Mouse (Mus musculus) limb, embryonic 14.5 days (tissue): Measurements from ENCODE around the gene Kif1b. TPM values are rescaled to one million over a fixed set of nuclear protein-coding genes. Genes with fewer than 3 reads are reported as not detected.

Experiments used
- ATAC-seq: fragments of 200-750 bp; cut with Nextera tagmentation; 2 replicates; pipeline ENCODE4 v1.8.0; 2017; ENCODE audit warnings: low read depth, moderate number of reproducible peaks, moderate TSS enrichment; ENCODE audit not compliant: low FRiP score
- DNase-seq: peaks from one replicate; pipeline ENCODE4 v3.0.0-alpha.2; 2015; ENCODE audit warnings: low spot score
- H3K27ac ChIP-seq: fragments of 300-500 bp; sonication (generic); replicated peaks from 2 replicates; pipeline ENCODE4 v1.5.1; 2014; ENCODE audit warnings: low read depth, mild to moderate bottlenecking, low read length, moderate library complexity, mixed read lengths
- H3K27me3 ChIP-seq: fragments of 300-500 bp; sonication (generic); 2 replicates; pipeline ENCODE4 v1.6.1; 2014; ENCODE audit warnings: low read length, mixed read lengths; ENCODE audit not compliant: control insufficient read depth, insufficient read depth
- H3K36me3 ChIP-seq: fragments of 300-500 bp; sonication (generic); 2 replicates; pipeline ENCODE4 v1.6.1; 2014; ENCODE audit warnings: mild to moderate bottlenecking, low read length, moderate library complexity, mixed read lengths; ENCODE audit not compliant: control insufficient read depth, insufficient read depth
- H3K4me1 ChIP-seq: fragments of 300-500 bp; sonication (generic); 2 replicates; pipeline ENCODE4 v1.6.1; 2014; ENCODE audit warnings: antibody characterized with exemption, low read length, mixed read lengths; ENCODE audit not compliant: control insufficient read depth, insufficient read depth
- H3K4me2 ChIP-seq: fragments of 300-500 bp; sonication (generic); replicated peaks from 2 replicates; pipeline ENCODE4 v1.6.1; 2014; ENCODE audit warnings: low read depth, mild to moderate bottlenecking, low read length, moderate library complexity; ENCODE audit not compliant: severe bottlenecking
- H3K4me3 ChIP-seq: fragments of 300-500 bp; sonication (generic); replicated peaks from 2 replicates; pipeline ENCODE4 v1.5.1; 2014; ENCODE audit warnings: low read length
- H3K9ac ChIP-seq: fragments of 300-500 bp; sonication (generic); 2 replicates; pipeline ENCODE4 v1.6.1; 2014; ENCODE audit warnings: mild to moderate bottlenecking, low read depth, low read length, moderate library complexity; ENCODE audit not compliant: severe bottlenecking
- H3K9me3 ChIP-seq: fragments of 300-500 bp; sonication (generic); 2 replicates; pipeline ENCODE4 v1.6.1; 2016; ENCODE audit warnings: low read length; ENCODE audit not compliant: control insufficient read depth
- POLR2A ChIP-seq: fragments of 200-500 bp; IDR thresholded peaks from 2 replicates; pipeline ENCODE4 v1.8.0; 2012; ENCODE audit warnings: inconsistent platforms, mild to moderate bottlenecking, moderate library complexity, borderline replicate concordance; ENCODE audit not compliant: insufficient read depth, insufficient read length; ENCODE audit errors: extremely low read depth
- WGBS: fragments of 180-500 bp; shearing (Covaris S2); extraction: QIAGEN DNeasy Blood & Tissue Kit; methylation state at CpG from one replicate; pipeline ENCODE4 v1.1.7; 2014; 5-methylcytosine and 5-hydroxymethylcytosine counted together
- polyA plus RNA-seq, 2 experiments: library from polyadenylated mRNA; depleted of rRNA in 1 of 2; stranded (reverse) in 1 of 2; unstranded in 1 of 2; fragments of >200 nt; fragmentation: Nextera tagmentation in 1 of 2; extraction: Ambion mirVana in 1 of 2; gene quantifications; 2 replicates each; pipeline versions ENCODE4 v1.2.1 to v1.2.3; 2012 to 2014

Kif1b gene
- polyA plus RNA-seq, 2 experiments: 35.0 to 50.3 TPM

DNA sequence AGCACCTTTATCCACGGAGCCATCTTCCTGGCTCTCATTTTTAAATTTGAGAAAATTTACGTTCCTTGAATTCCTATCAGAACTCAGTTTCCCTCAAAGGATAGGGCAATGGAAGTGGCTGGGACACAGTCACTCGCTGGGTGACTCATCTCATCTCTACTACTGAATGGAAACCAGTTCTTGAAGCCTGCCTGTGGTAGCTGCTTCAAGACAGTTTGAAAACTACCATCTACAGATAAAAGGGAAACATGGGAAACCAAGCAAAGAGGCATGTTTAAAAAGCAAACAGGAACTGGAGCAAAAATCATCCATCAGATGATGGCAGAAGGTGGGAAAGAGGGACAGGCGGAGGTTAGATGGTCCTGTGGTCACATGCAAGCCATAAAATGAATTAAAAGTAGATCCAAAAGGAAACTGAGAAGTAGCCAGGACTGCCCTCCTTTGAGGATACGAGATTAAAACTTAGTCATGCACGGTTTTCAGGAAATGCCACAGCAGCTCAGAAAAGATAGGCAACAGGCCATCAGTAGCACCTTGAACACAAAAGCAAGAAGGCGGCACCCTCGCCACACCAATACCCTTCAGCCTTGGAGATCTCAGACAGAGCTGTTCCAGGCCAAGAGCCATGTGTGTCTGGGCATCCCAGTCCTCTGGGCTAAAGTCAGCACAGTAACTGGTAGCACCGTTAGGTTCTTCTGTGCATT lies 48.0 kb downstream of the Kif1b start:
- Histone ChIP-seq H3K4me3 (no peak overlapping the region), H3K4me2 (no peak overlapping the region)
- WGBS: 93% methylated on average over 9 of the region's 9 CpGs

DNA sequence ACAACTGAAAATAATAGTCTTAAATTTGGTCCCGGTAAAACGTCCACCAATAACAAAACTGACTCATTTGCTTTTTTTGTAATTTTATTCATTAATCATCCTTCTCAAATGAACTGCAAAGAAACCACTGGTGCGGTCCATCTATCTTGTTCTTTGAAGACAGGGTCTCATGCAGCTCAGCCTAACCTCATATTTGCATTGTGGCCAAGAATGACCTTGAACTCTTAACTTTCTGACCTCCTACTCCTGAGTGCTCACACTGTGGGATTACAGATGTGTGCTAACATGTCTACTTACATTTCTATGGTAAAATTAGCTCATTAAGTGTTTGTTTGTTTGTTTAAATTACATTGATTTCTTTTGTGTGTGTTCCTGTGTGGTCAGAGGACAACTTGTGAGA lies 48.6 kb downstream of the Kif1b start:
- no peak overlapping the region for H3K4me3 ChIP-seq
- 87% methylated on average over 3 of the region's 3 CpGs for WGBS
- TF ChIP-seq POLR2A: no peak
- no peak overlapping the region for H3K27ac ChIP-seq
- peaks cover 61% of the 10 kb centered on the region for H3K36me3 ChIP-seq
- no peak for ATAC-seq
- H3K9me3 ChIP-seq: no peaks in the 10 kb centered on the region
- no peaks in the 10 kb centered on the region for H3K27me3 ChIP-seq
- H3K4me2 ChIP-seq: no peak overlapping the region
- H3K4me1 ChIP-seq: no peaks in the 10 kb centered on the region
- no peak overlapping the region for H3K9ac ChIP-seq
- no peak for DNase-seq

More for the DNA sequence above, 48.0 kb downstream of the Kif1b start:
- H3K36me3 ChIP-seq: peaks cover 55% of the 10 kb centered on the region
- no peaks in the 10 kb centered on the region for H3K9me3 ChIP-seq
- DNase-seq (no peak), ATAC-seq (no peak)
- no peaks in the 10 kb centered on the region for H3K4me1 ChIP-seq
- no peak overlapping the region for H3K27ac ChIP-seq
- no peak overlapping the region for H3K9ac ChIP-seq
- TF ChIP-seq POLR2A: no peak
- no peaks in the 10 kb centered on the region for H3K27me3 ChIP-seq

DNA sequence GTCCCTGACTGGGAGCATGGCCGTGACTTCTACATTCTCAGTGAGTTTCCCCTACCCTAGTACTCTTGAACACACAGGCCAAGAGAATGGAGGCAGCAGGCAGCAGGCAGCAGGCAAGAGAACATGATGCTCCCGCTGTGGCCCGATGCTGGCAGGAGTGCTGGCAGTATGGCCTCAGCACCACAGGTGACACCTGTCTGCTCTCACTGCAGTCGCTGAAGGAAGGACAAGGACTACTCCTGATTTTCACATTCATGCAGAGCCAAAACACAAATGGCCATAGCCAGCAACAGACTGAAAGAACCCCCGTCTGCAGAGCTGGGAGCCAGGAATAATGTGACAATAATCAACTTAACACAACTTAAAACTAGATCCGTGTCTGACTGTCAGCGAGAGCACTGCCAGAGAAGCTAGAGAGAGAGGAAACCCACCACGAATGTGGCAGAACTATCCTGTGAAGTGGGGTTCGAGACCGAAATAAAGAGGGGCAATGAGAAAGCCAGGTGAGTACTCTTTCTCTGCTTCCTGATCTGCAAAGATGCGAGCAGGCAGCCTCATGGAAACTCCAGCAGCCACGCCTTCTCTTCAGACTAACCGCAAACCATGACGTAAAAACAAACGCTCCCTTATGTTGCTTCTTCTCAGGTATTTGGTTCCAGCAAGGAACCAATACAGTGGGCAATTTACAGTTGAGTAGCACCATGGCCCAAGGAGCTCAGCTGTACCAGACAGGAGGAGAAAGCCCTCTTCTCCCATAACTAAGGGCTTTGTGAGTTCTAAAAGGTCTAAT lies 50.8 kb downstream of the Kif1b start:
- TF ChIP-seq POLR2A: no peak
- WGBS: 89% methylated on average over 15 of the region's 15 CpGs
- H3K9ac ChIP-seq: no peak overlapping the region
- ATAC-seq (no peak), DNase-seq (no peak)
- peaks cover 61% of the 10 kb centered on the region for H3K36me3 ChIP-seq
- H3K4me1 ChIP-seq: no peaks in the 10 kb centered on the region
- H3K9me3 ChIP-seq: no peaks in the 10 kb centered on the region
- H3K4me2 ChIP-seq: no peak overlapping the region
- H3K27me3 ChIP-seq: no peaks in the 10 kb centered on the region
- no peak overlapping the region for H3K27ac ChIP-seq
- no peak overlapping the region for H3K4me3 ChIP-seq

DNA sequence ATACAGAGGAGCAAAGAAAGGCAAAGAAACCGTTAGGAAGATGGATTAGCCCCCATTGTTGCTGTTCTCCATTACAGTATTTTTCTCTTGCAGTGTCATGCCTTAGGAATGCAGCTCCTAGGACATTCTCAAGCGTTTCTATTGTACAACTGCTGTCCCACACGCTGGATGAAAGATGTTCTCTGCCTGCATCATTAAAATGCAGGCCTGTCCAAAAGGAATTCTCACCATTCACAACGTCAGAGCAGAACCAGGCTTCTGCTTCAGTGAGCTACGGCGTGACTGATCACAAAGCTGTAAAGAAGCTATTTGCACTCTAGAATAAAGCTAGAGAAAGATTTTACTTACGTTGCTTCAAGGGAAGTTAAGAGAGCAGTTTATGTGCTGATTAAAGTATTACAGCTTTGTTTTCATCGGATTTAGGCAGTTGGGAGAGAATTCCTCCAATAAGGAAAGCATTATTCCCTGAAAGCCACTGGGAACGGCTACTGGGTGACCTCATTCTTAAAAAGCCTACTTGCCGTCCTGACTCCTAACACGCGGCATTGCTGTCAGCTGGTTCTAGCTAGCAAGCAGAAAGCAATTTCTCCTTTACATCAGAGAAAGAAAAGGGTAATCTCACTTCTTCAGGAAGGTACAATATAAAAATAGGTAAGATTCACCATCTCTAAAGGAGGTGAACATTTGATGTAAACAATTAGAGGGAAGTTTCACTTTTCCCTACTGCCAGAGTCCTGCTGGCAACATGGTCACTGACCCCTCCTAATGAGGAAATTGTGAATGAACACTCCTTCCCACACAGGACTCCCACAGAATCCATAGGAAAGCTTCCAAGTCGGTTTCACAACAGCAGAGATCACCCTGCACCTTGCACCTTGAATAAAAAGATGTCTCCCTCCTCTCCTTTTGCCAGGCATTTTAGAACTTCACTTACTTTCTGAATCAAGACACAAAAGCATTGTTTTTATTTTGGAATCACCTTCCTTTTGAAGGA lies 51.9 kb downstream of the Kif1b start:
- H3K9ac ChIP-seq: no peak overlapping the region
- 0 out of 2 replicates have a peak overlapping the region, but pooled peaks have one; percentile 19 for H3K27ac ChIP-seq
- TF ChIP-seq POLR2A: no peak
- H3K4me2 ChIP-seq: no peak overlapping the region
- peaks cover 69% of the 10 kb centered on the region for H3K36me3 ChIP-seq
- H3K4me3 ChIP-seq: no peak overlapping the region
- H3K27me3 ChIP-seq: no peaks in the 10 kb centered on the region
- ATAC-seq (0 out of 2 replicates have a peak, but pooled peaks have one; percentile 44), DNase-seq (peak; percentile 12)
- WGBS: 48% methylated on average over 13 of the region's 13 CpGs
- no peaks in the 10 kb centered on the region for H3K9me3 ChIP-seq
- H3K4me1 ChIP-seq: no peaks in the 10 kb centered on the region

DNA sequence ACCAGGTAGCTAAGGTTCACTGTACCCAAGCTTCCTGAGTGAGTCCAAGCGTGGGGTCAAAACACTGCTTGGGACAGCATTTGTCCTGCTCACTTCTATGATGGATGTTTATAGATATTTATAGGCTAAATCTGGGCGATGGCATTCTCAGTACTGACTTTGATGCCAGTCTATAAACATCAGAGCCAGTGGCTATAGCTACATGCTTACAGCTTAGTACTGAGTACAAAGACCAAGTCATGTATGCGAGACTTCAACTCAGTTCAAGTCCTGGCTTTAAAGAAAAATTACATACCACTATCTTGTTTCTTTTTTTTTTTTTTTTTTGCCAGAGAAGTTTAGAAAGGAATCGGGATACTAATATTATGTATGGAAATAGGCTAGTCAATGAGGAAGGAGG lies 52.7 kb downstream of the Kif1b start:
- WGBS: 85% methylated on average over 4 of the region's 4 CpGs
- ATAC-seq: no peak

More for the DNA sequence above, 52.7 kb downstream of the Kif1b start:
- Histone ChIP-seq H3K36me3 (peaks cover 75% of the 10 kb centered on the region), H3K4me2 (no peak overlapping the region), H3K9ac (no peak overlapping the region), H3K9me3 (no peaks in the 10 kb centered on the region), H3K4me3 (no peak overlapping the region), H3K27ac (no peak overlapping the region), H3K27me3 (no peaks in the 10 kb centered on the region), H3K4me1 (no peaks in the 10 kb centered on the region)
- no peak for TF ChIP-seq POLR2A
- DNase-seq: no peak
